Mouse (Mus musculus) liver, embryonic 16.5 days (tissue): ENCODE data around the gene Mecom. TPM values are rescaled to one million over a fixed set of nuclear protein-coding genes. Genes with fewer than 3 reads are reported as not detected.

Source experiments
- ATAC-seq: fragments of 200-750 bp; cut with Nextera tagmentation; 2 replicates; pipeline ENCODE4 v1.8.0; 2017; ENCODE audit warnings: low read depth, mild to moderate bottlenecking, moderate number of reproducible peaks, moderate library complexity
- H3K27ac ChIP-seq: fragments of 300-500 bp; sonication (generic); 2 replicates; pipeline ENCODE4 v1.5.1; 2014; ENCODE audit warnings: mild to moderate bottlenecking, low read length
- H3K27me3 ChIP-seq: fragments of 300-500 bp; sonication (generic); 2 replicates; pipeline ENCODE4 v1.6.1; 2014; ENCODE audit warnings: low read depth, low read length, mixed read lengths; ENCODE audit not compliant: control insufficient read depth, insufficient read depth
- H3K36me3 ChIP-seq: fragments of 300-500 bp; sonication (generic); 2 replicates; pipeline ENCODE4 v1.6.1; 2014; ENCODE audit warnings: mild to moderate bottlenecking; ENCODE audit not compliant: control insufficient read depth, insufficient read depth
- H3K4me1 ChIP-seq: fragments of 300-500 bp; sonication (generic); 2 replicates; pipeline ENCODE4 v1.6.1; 2014; ENCODE audit warnings: low read depth, low read length, mixed read lengths; ENCODE audit not compliant: control insufficient read depth
- H3K4me2 ChIP-seq: fragments of 300-500 bp; sonication (generic); 2 replicates; pipeline ENCODE4 v1.6.1; 2014; ENCODE audit warnings: low read depth, low read length, mixed read lengths
- H3K4me3 ChIP-seq: fragments of 300-500 bp; sonication (generic); 2 replicates; pipeline ENCODE4 v1.5.1; 2014; ENCODE audit warnings: low read depth, mild to moderate bottlenecking, low read length
- H3K9ac ChIP-seq: fragments of 300-500 bp; sonication (generic); 2 replicates; pipeline ENCODE4 v1.6.1; 2014; ENCODE audit warnings: low read depth, low read length
- H3K9me3 ChIP-seq: fragments of 300-500 bp; sonication (generic); replicated peaks from 2 replicates; pipeline ENCODE4 v1.6.1; 2016; ENCODE audit warnings: low read length; ENCODE audit not compliant: control insufficient read depth
- WGBS: fragments of 180-500 bp; shearing (Covaris S2); extraction: QIAGEN DNeasy Blood & Tissue Kit; methylation state at CpG from one replicate; pipeline ENCODE4 v1.1.7; 2014; ENCODE audit not compliant: insufficient replicate concordance; 5-methylcytosine and 5-hydroxymethylcytosine counted together
- polyA plus RNA-seq: library from polyadenylated mRNA; unstranded; fragments of >200 nt; fragmentation: Nextera tagmentation; extraction: Ambion mirVana; gene quantifications from 2 replicates; pipeline ENCODE4 v1.2.1, GENCODE M21; 2015

Gene Mecom
- polyA plus RNA-seq, 1 experiment from 2014 or later = 1.0 TPM

DNA sequence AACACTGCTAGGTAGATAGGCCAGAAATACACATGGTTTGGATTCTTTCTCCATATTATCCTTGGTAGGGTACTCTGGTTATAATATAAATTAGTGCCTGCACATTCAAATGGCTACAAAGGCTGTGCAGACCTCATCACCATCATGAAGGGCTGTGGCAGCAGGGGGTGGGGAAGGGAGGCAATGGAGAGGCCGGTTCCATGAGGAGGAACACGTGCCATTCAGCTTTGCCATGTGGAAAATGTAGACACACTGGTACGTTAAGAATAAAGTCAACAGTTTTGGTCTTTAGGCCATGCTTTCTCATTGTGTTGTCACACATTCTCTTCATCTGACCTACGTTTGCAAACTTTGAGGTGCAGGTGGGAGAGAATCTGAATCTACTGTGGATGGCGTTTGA, 264.2 kb downstream of the Mecom start:
- H3K4me1 ChIP-seq = no peaks in the 10 kb centered on the region
- H3K27me3 ChIP-seq = no peaks in the 10 kb centered on the region
- ATAC-seq = no peak
- no peak overlapping the region for H3K4me3 ChIP-seq
- no peaks in the 10 kb centered on the region for H3K36me3 ChIP-seq
- 53% methylated on average over 5 of the region's 5 CpGs for WGBS
- no peaks in the 10 kb centered on the region for H3K9me3 ChIP-seq
- H3K4me2 ChIP-seq = no peak overlapping the region
- H3K27ac ChIP-seq = no peak overlapping the region
- H3K9ac ChIP-seq = no peak overlapping the region

DNA sequence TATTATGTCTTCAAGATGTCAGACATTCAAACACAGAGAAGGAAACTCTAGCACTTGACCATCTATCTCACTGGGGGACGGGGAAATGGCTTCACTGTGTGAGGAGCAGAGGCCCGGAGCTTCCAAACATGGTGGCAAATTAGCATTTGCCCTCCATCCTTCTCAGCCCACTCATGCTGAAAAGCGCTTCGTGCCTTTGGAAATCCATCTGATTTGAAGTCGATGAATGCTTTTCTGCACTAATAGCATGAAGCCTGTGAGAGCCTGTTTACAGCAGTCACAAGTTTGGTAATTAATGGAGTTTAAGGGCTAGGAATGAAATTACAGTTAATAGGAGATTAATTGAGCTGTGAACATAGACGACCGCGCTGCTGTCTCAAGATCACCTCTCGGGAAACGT, 270.2 kb downstream of the Mecom start:
- WGBS = 75% methylated on average over 10 of the region's 10 CpGs
- no peak for ATAC-seq

GRCm38 (mm10) chr3:30276099-30276498, 271.7 kb downstream of the Mecom start:
- H3K4me2 ChIP-seq = no peak overlapping the region
- ATAC-seq = no peak
- no peak overlapping the region for H3K4me3 ChIP-seq
- no peaks in the 10 kb centered on the region for H3K36me3 ChIP-seq
- H3K4me1 ChIP-seq = no peaks in the 10 kb centered on the region
- H3K27ac ChIP-seq = no peak overlapping the region
- H3K27me3 ChIP-seq = no peaks in the 10 kb centered on the region
- 74% methylated on average over 8 of the region's 8 CpGs for WGBS
- H3K9ac ChIP-seq = no peak overlapping the region
- no peaks in the 10 kb centered on the region for H3K9me3 ChIP-seq

More for the DNA sequence above, 270.2 kb downstream of the Mecom start:
- Histone ChIP-seq H3K36me3 (no peaks in the 10 kb centered on the region), H3K27me3 (no peaks in the 10 kb centered on the region), H3K4me3 (no peak overlapping the region), H3K9me3 (no peaks in the 10 kb centered on the region), H3K27ac (no peak overlapping the region), H3K4me1 (no peaks in the 10 kb centered on the region), H3K9ac (no peak overlapping the region), H3K4me2 (no peak overlapping the region)

- no peak for ATAC-seq
- Histone ChIP-seq H3K4me2 (no peak overlapping the region), H3K27me3 (no peaks in the 10 kb centered on the region), H3K36me3 (no peaks in the 10 kb centered on the region), H3K27ac (no peak overlapping the region), H3K4me1 (no peaks in the 10 kb centered on the region), H3K9ac (no peak overlapping the region), H3K9me3 (no peaks in the 10 kb centered on the region), H3K4me3 (no peak overlapping the region)
- 43% methylated on average over 3 of the region's 3 CpGs for WGBS
Measured at GRCm38 (mm10) chr3:30269253-30269652, 278.6 kb downstream of the Mecom start.

GRCm38 (mm10) chr3:30260945-30261344, 286.9 kb downstream of the Mecom start:
- Histone ChIP-seq H3K4me3 (no peak overlapping the region), H3K27ac (no peak overlapping the region), H3K9me3 (no peaks in the 10 kb centered on the region), H3K36me3 (no peaks in the 10 kb centered on the region), H3K4me1 (no peaks in the 10 kb centered on the region), H3K4me2 (no peak overlapping the region), H3K9ac (no peak overlapping the region), H3K27me3 (no peaks in the 10 kb centered on the region)
- ATAC-seq = no peak
- WGBS = 36% methylated on average over 4 of the region's 4 CpGs

GRCm38 (mm10) chr3:30258421-30258820, 289.4 kb downstream of the Mecom start:
- Histone ChIP-seq H3K9me3 (no peaks in the 10 kb centered on the region), H3K9ac (no peak overlapping the region), H3K27ac (no peak overlapping the region), H3K4me2 (no peak overlapping the region), H3K36me3 (no peaks in the 10 kb centered on the region), H3K4me3 (no peak overlapping the region), H3K27me3 (no peaks in the 10 kb centered on the region), H3K4me1 (no peaks in the 10 kb centered on the region)
- WGBS = 46% methylated on average over 10 of the region's 10 CpGs
- no peak for ATAC-seq

DNA sequence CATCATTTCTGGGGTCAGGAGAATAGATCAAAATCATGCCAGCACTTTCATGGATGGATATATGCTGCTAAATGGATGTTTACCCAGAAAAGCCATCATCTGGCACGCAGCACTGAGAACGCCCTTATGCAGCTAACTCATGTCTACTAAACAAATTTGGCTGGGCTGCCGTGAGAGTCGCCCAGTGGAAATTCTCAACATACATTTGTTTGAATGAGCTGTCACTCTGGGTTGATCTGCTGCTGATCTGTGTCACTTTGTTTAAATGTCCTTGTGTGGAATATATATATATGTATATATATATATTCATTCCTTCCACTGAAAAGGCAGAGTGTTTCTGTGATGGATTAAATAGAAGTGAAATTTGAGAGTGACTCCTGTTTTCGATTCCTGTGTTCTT, 290.0 kb downstream of the Mecom start:
- H3K9ac ChIP-seq = no peak overlapping the region
- no peaks in the 10 kb centered on the region for H3K27me3 ChIP-seq
- whole genome bisulfite sequencing = 62% methylated on average over 5 of the region's 5 CpGs
- no peak for ATAC-seq
- no peaks in the 10 kb centered on the region for H3K4me1 ChIP-seq
- no peak overlapping the region for H3K4me2 ChIP-seq
- H3K36me3 ChIP-seq = no peaks in the 10 kb centered on the region
- H3K27ac ChIP-seq = no peak overlapping the region
- no peak overlapping the region for H3K4me3 ChIP-seq
- no peaks in the 10 kb centered on the region for H3K9me3 ChIP-seq

GRCm38 (mm10) chr3:30256896-30257295, 290.9 kb downstream of the Mecom start:
- Histone ChIP-seq H3K4me2 (no peak overlapping the region), H3K27ac (no peak overlapping the region), H3K27me3 (no peaks in the 10 kb centered on the region), H3K9ac (no peak overlapping the region), H3K4me3 (no peak overlapping the region), H3K4me1 (no peaks in the 10 kb centered on the region), H3K9me3 (no peaks in the 10 kb centered on the region), H3K36me3 (no peaks in the 10 kb centered on the region)
- WGBS = 70% methylated on average over 7 of the region's 7 CpGs
- no peak for ATAC-seq

- no peaks in the 10 kb centered on the region for H3K9me3 ChIP-seq
- no peaks in the 10 kb centered on the region for H3K36me3 ChIP-seq
- no peak overlapping the region for H3K4me3 ChIP-seq
- no peak overlapping the region for H3K4me2 ChIP-seq
- no peaks in the 10 kb centered on the region for H3K27me3 ChIP-seq
- H3K27ac ChIP-seq = no peak overlapping the region
- no peak overlapping the region for H3K9ac ChIP-seq
- ATAC-seq = no peak
- WGBS = 53% methylated on average over 5 of the region's 5 CpGs
- no peaks in the 10 kb centered on the region for H3K4me1 ChIP-seq
Measured at GRCm38 (mm10) chr3:30255828-30256227, 292.0 kb downstream of the Mecom start.

DNA sequence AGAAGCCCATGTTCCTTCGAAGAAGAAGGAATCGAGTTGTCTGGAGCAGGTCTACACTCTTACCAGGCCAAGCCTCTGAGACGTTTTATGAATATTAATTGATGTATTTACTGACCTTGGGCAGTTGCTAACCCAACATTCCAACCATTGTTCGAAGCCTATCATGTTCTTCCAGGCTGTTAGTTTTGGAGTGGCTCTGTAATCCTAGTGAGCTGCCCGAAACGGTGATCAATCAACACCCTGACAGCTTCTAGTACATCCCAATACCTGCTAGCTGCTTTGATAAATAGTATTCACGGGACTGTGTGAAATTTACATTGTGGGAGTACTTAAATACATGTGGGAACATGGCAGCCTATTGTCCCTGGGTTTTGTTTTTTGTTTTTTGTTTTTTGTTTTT, 293.4 kb downstream of the Mecom start:
- Histone ChIP-seq H3K9ac (no peak overlapping the region), H3K9me3 (no peaks in the 10 kb centered on the region), H3K4me1 (no peaks in the 10 kb centered on the region), H3K4me2 (no peak overlapping the region), H3K36me3 (no peaks in the 10 kb centered on the region), H3K27ac (no peak overlapping the region), H3K27me3 (no peaks in the 10 kb centered on the region), H3K4me3 (no peak overlapping the region)
- WGBS = 39% methylated on average over 7 of the region's 7 CpGs
- no peak for ATAC-seq
